Comparison of ENCODE assay signal across 8 mouse cellular contexts in genomic region chr4:44083945-44084344, GRCm38 (mm10). TPM values are rescaled to one million over a fixed set of nuclear protein-coding genes. Genes with fewer than 3 reads are reported as not detected.
DNase-seq lines count a peak whose midpoint lies in the region; ATAC-seq and TF ChIP-seq lines count a peak whose summit lies in the region.

Gene Gne, minus strand, starts transcription at chr4:44084177.

- no peaks in the 10 kb centered on the region for H3K9me3 ChIP-seq in forebrain, embryonic 10.5 days
- H3K9me3 ChIP-seq in hindbrain, embryonic 10.5 days: no peaks in the 10 kb centered on the region

- no peak for TF ChIP-seq CTCF in testis, adult 2 months (IDR thresholded peaks at IDR 0.05; ENCODE audit: control insufficient read depth, insufficient read depth, insufficient replicate concordance, low read depth, low read length)

- WGBS in forebrain, embryonic 10.5 days: 26% methylated on average over 11 of the region's 11 CpGs
- WGBS in hindbrain, embryonic 10.5 days: 25% methylated on average over 11 of the region's 11 CpGs

- peak; percentile 63 for ATAC-seq in megakaryocyte, adult 5-6 weeks (ENCODE audit: poor library complexity, severe bottlenecking)

- peaks cover 5% of the 10 kb centered on the region for H3K4me1 ChIP-seq in testis, adult 2 months (ENCODE audit: control insufficient read depth, insufficient read depth, low read length)
- H3K4me1 ChIP-seq in forebrain, embryonic 10.5 days: peaks cover 9% of the 10 kb centered on the region
- peaks cover 5% of the 10 kb centered on the region for H3K4me1 ChIP-seq in hindbrain, embryonic 10.5 days (replicated peaks)

- no peak for DNase-seq in testis, postnatal 10 days (ENCODE audit: low spot score)
- no peak for DNase-seq in forebrain, embryonic 10.5 days (ENCODE audit: extremely low spot score, low spot score)
- DNase-seq in hindbrain, embryonic 10.5 days (ENCODE audit: low spot score): no peak
- no peak for DNase-seq in left cerebral cortex, adult 8-10 months (ENCODE audit: low spot score in 2 of 2)
- no peak for DNase-seq in thymus, adult 18-20 months
- DNase-seq in frontal cortex, postnatal 25 days (ENCODE audit: low spot score in 2 of 2): no peak

- H3K36me3 ChIP-seq in testis, adult 2 months (ENCODE audit: control insufficient read depth, insufficient read depth, low read length): no peaks in the 10 kb centered on the region
- no peaks in the 10 kb centered on the region for H3K36me3 ChIP-seq in forebrain, embryonic 10.5 days (replicated peaks)
- H3K36me3 ChIP-seq in hindbrain, embryonic 10.5 days: no peaks in the 10 kb centered on the region

- H3K27ac ChIP-seq in testis, adult 2 months (ENCODE audit: control insufficient read depth, insufficient read depth, low read depth, low read length): no peak within 1 kb of the TSS
- H3K27ac ChIP-seq in forebrain, embryonic 10.5 days: no peak within 1 kb of the TSS
- H3K27ac ChIP-seq in hindbrain, embryonic 10.5 days: no peak within 1 kb of the TSS

- peak within 1 kb of the TSS; percentile 36 for H3K4me3 ChIP-seq in testis, adult 2 months (ENCODE audit: control insufficient read depth, low read depth, low read length)
- H3K4me3 ChIP-seq in forebrain, embryonic 10.5 days: no peak within 1 kb of the TSS
- H3K4me3 ChIP-seq in hindbrain, embryonic 10.5 days: no peak within 1 kb of the TSS

- H3K27me3 ChIP-seq in testis, adult 2 months (ENCODE audit: control insufficient read depth, insufficient read depth, low read length): no peaks in the 10 kb centered on the region
- H3K27me3 ChIP-seq in forebrain, embryonic 10.5 days (ENCODE audit: poor library complexity, severe bottlenecking): 0 out of 2 replicates have a peak, but pooled peaks cover 2% of the 10 kb centered on the region
- no peaks in the 10 kb centered on the region for H3K27me3 ChIP-seq in hindbrain, embryonic 10.5 days (ENCODE audit: insufficient read depth, poor library complexity, severe bottlenecking)

- no peak for TF ChIP-seq POLR2A in testis, adult 2 months (IDR thresholded peaks at IDR 0.05; ENCODE audit: control insufficient read depth, low read depth, low read length)

RNA-seq across cellular contexts. Expression of gene Gne, which starts in this region (rescaled TPM):
- polyA plus RNA-seq in testis, adult 2 months (2012; rRNA removed): 1.5 and 2.0 TPM in 2 replicates
- 18.0 and 19.2 TPM in 2 replicates for polyA plus RNA-seq in forebrain, embryonic 10.5 days (2016; fragmentation: Nextera tagmentation; extraction: Ambion mirVana)
- 20.0 and 20.1 TPM in 2 replicates for polyA plus RNA-seq in hindbrain, embryonic 10.5 days (2016; fragmentation: Nextera tagmentation; extraction: Ambion mirVana)
- total RNA-seq in left cerebral cortex, adult 8-10 months (2022): 10 to 100 TPM; 44.3 to 58.2 (median 56.8) TPM
- total RNA-seq in megakaryocyte, adult 5-6 weeks (2015): 12.1 and 15.8 TPM in 2 replicates
- total RNA-seq in megakaryocyte, adult 5-6 weeks (2017): 7.7 and 10.0 TPM in 2 replicates
